ENCODE assay signal across 12 mouse cellular contexts in the genomic region with DNA sequence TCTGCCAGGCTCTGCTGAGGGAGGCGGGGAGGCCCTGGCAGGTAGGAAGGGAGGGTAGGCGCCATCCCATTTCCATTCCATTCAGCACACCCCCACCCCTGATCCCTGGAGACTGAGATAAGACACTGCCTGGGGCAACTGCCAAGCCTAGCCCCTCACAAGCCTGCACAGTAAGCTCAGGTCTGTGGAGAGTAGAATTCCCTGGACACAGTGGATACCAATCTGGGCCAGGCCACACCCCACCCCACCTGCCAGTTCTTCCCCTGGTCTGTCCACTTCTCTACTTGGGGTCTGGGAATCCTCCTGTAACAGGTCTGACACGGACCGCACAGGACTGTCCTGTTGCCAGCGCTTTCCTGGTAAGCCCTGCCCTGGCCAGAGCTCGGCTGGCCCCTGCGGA. TPM values are rescaled to one million over a fixed set of nuclear protein-coding genes. Genes with fewer than 3 reads are reported as not detected.
DNase-seq lines count a peak whose midpoint lies in the region; ATAC-seq lines count a peak whose summit lies in the region.
"Had no signal": no experiment of that assay in that cellular context is flagged by ENCODE, and none has a peak within 500 bp of the region (broad histone marks: within the 10 kb centered on the region; RNA-seq: fewer than 3 reads in every experiment).

No protein-coding gene starts in this region.

- peak overlapping the region; percentile 78; the same call in 1 of the 2 replicates for H3K27ac ChIP-seq in heart, embryonic 10.5 days
- H3K27ac ChIP-seq in embryonic facial prominence, embryonic 10.5 days (replicated peaks) = no peak overlapping the region
- H3K27ac ChIP-seq in hindbrain, embryonic 10.5 days = 0 out of 2 replicates have a peak overlapping the region, but pooled peaks have one; percentile 79
- H3K27ac ChIP-seq in midbrain, embryonic 13.5 days = 0 out of 2 replicates have a peak overlapping the region, but pooled peaks have one; percentile 10
- no peak overlapping the region for H3K27ac ChIP-seq in kidney, embryonic 16.5 days (ENCODE audit: low read length)
- H3K27ac ChIP-seq: kidney, postnatal 0 days had no signal

- H3K36me3 ChIP-seq in heart, embryonic 10.5 days = peaks cover 64% of the 10 kb centered on the region
- H3K36me3 ChIP-seq in embryonic facial prominence, embryonic 10.5 days (replicated peaks) = peaks cover 42% of the 10 kb centered on the region
- peaks cover 42% of the 10 kb centered on the region for H3K36me3 ChIP-seq in hindbrain, embryonic 10.5 days
- peaks cover 35% of the 10 kb centered on the region for H3K36me3 ChIP-seq in midbrain, embryonic 13.5 days
- peaks cover 33% of the 10 kb centered on the region for H3K36me3 ChIP-seq in kidney, embryonic 16.5 days (ENCODE audit: insufficient read depth, low read length)

- peaks cover 73% of the 10 kb centered on the region for H3K4me1 ChIP-seq in heart, embryonic 10.5 days
- peaks cover 51% of the 10 kb centered on the region for H3K4me1 ChIP-seq in embryonic facial prominence, embryonic 10.5 days
- peaks cover 52% of the 10 kb centered on the region for H3K4me1 ChIP-seq in hindbrain, embryonic 10.5 days (replicated peaks)
- peaks cover 48% of the 10 kb centered on the region for H3K4me1 ChIP-seq in midbrain, embryonic 13.5 days (replicated peaks)
- peaks cover 38% of the 10 kb centered on the region for H3K4me1 ChIP-seq in kidney, embryonic 16.5 days (ENCODE audit: insufficient read depth, low read length)

- peak overlapping the region; percentile 81 for H3K9ac ChIP-seq in midbrain, embryonic 13.5 days (replicated peaks)
- H3K9ac ChIP-seq in kidney, embryonic 16.5 days (replicated peaks; ENCODE audit: low read length) = no peak overlapping the region

- peak; percentile 5; the same call in 1 of the 2 replicates for ATAC-seq in midbrain, embryonic 13.5 days
- ATAC-seq in kidney, embryonic 16.5 days (ENCODE audit: low FRiP score, low TSS enrichment) = no peak

- intact Hi-C loops in heart, postnatal 25 days (cut with DNase I) = no loop called here

- no peaks in the 10 kb centered on the region for H3K27me3 ChIP-seq in heart, embryonic 10.5 days (ENCODE audit: insufficient read depth, poor library complexity, severe bottlenecking)
- peaks cover 33% of the 10 kb centered on the region for H3K27me3 ChIP-seq in embryonic facial prominence, embryonic 10.5 days (replicated peaks; ENCODE audit: low read depth, poor library complexity, severe bottlenecking)
- H3K27me3 ChIP-seq in hindbrain, embryonic 10.5 days (ENCODE audit: insufficient read depth, poor library complexity, severe bottlenecking) = peaks cover 46% of the 10 kb centered on the region
- H3K27me3 ChIP-seq in midbrain, embryonic 13.5 days = peaks cover 10% of the 10 kb centered on the region
- no peaks in the 10 kb centered on the region for H3K27me3 ChIP-seq in kidney, embryonic 16.5 days (ENCODE audit: insufficient read depth, low read length)

- H3K9me3 ChIP-seq in heart, embryonic 10.5 days = no peaks in the 10 kb centered on the region
- no peaks in the 10 kb centered on the region for H3K9me3 ChIP-seq in embryonic facial prominence, embryonic 10.5 days
- H3K9me3 ChIP-seq in hindbrain, embryonic 10.5 days = no peaks in the 10 kb centered on the region
- H3K9me3 ChIP-seq in midbrain, embryonic 13.5 days = no peaks in the 10 kb centered on the region
- H3K9me3 ChIP-seq in kidney, embryonic 16.5 days (ENCODE audit: low read length) = no peaks in the 10 kb centered on the region

- no peak for DNase-seq in heart, embryonic 10.5 days (ENCODE audit: low spot score)
- DNase-seq in heart, postnatal 25 days (ENCODE audit: low spot score) = no peak
- no peak for DNase-seq in embryonic facial prominence, embryonic 10.5 days (ENCODE audit: low spot score)
- DNase-seq in hindbrain, embryonic 10.5 days (ENCODE audit: low spot score) = no peak
- no peak for DNase-seq in retina, embryonic 14.5 days (ENCODE audit: low spot score)
- no peak for DNase-seq in thymus, postnatal 0 days (ENCODE audit: low spot score)
- DNase-seq: embryo, embryonic 11 days; right cerebral cortex, postnatal 4 days; thymus, postnatal 25 days had no signal

- WGBS in heart, embryonic 10.5 days = 42% methylated on average over 7 of the region's 7 CpGs
- WGBS in embryonic facial prominence, embryonic 10.5 days = 52% methylated on average over 7 of the region's 7 CpGs
- WGBS in hindbrain, embryonic 10.5 days = 54% methylated on average over 7 of the region's 7 CpGs
- 49% methylated on average over 7 of the region's 7 CpGs for WGBS in midbrain, embryonic 13.5 days
- 67% methylated on average over 7 of the region's 7 CpGs for WGBS in kidney, embryonic 16.5 days

- peak overlapping the region; percentile 57 for H3K4me3 ChIP-seq in heart, embryonic 10.5 days
- peak overlapping the region; percentile 58; the same call in 1 of the 2 replicates for H3K4me3 ChIP-seq in embryonic facial prominence, embryonic 10.5 days
- peak overlapping the region; percentile 53; the same call in 1 of the 2 replicates for H3K4me3 ChIP-seq in hindbrain, embryonic 10.5 days
- H3K4me3 ChIP-seq in midbrain, embryonic 13.5 days (replicated peaks) = peak overlapping the region; percentile 72
- no peak overlapping the region for H3K4me3 ChIP-seq in kidney, embryonic 16.5 days (ENCODE audit: low read length)

- peak overlapping the region; percentile 80 for H3K4me2 ChIP-seq in midbrain, embryonic 13.5 days (replicated peaks)
- no peak overlapping the region for H3K4me2 ChIP-seq in kidney, embryonic 16.5 days (replicated peaks; ENCODE audit: low read depth, low read length)

RNA-seq across cellular contexts. Expression of gene Dok4, which starts 7.0 kb away (rescaled TPM):
- polyA plus RNA-seq in heart, embryonic 10.5 days (2016; fragmentation: Nextera tagmentation; extraction: Ambion mirVana) = 71.3 and 83.4 TPM in 2 replicates
- 10 to 100 TPM; 17.5 to 21.4 TPM for total RNA-seq in heart, postnatal 25 days (2021)
- polyA plus RNA-seq in embryonic facial prominence, embryonic 10.5 days (2016; fragmentation: Nextera tagmentation; extraction: Ambion mirVana) = 16.3 and 16.8 TPM in 2 replicates
- 14.6 and 16.9 TPM in 2 replicates for polyA plus RNA-seq in hindbrain, embryonic 10.5 days (2016; fragmentation: Nextera tagmentation; extraction: Ambion mirVana)
- 51.2 and 54.5 TPM in 2 replicates for polyA plus RNA-seq in midbrain, embryonic 13.5 days (2015; fragmentation: Nextera tagmentation; extraction: Ambion mirVana)
- 34.8 and 39.3 TPM in 2 replicates for polyA plus RNA-seq in kidney, embryonic 16.5 days (2015; fragmentation: Nextera tagmentation; extraction: Ambion mirVana)
- 3.8 TPM in 2 replicates for polyA plus RNA-seq in thymus, postnatal 0 days (2015; fragmentation: Nextera tagmentation; extraction: Ambion mirVana)

RNA-seq across cellular contexts. Expression of gene Polr2c, which starts 11.9 kb away (rescaled TPM):
- 164 and 190 TPM in 2 replicates for polyA plus RNA-seq in heart, embryonic 10.5 days (2016; fragmentation: Nextera tagmentation; extraction: Ambion mirVana)
- 10 to 100 TPM; 57.5 to 64.3 TPM for total RNA-seq in heart, postnatal 25 days (2021)
- polyA plus RNA-seq in embryonic facial prominence, embryonic 10.5 days (2016; fragmentation: Nextera tagmentation; extraction: Ambion mirVana) = 180 and 184 TPM in 2 replicates
- 154 and 169 TPM in 2 replicates for polyA plus RNA-seq in hindbrain, embryonic 10.5 days (2016; fragmentation: Nextera tagmentation; extraction: Ambion mirVana)
- polyA plus RNA-seq in midbrain, embryonic 13.5 days (2015; fragmentation: Nextera tagmentation; extraction: Ambion mirVana) = 133 and 140 TPM in 2 replicates
- 157 and 179 TPM in 2 replicates for polyA plus RNA-seq in kidney, embryonic 16.5 days (2015; fragmentation: Nextera tagmentation; extraction: Ambion mirVana)
- polyA plus RNA-seq in thymus, postnatal 0 days (2015; fragmentation: Nextera tagmentation; extraction: Ambion mirVana) = 139 and 145 TPM in 2 replicates

RNA-seq across cellular contexts. Expression of gene Ciapin1, which starts 31.0 kb away (rescaled TPM):
- polyA plus RNA-seq in heart, embryonic 10.5 days (2016; fragmentation: Nextera tagmentation; extraction: Ambion mirVana) = 148 and 158 TPM in 2 replicates
- 10 to 100 TPM; 73.7 to 80.1 TPM for total RNA-seq in heart, postnatal 25 days (2021)
- polyA plus RNA-seq in embryonic facial prominence, embryonic 10.5 days (2016; fragmentation: Nextera tagmentation; extraction: Ambion mirVana) = 193 and 200 TPM in 2 replicates
- 181 and 194 TPM in 2 replicates for polyA plus RNA-seq in hindbrain, embryonic 10.5 days (2016; fragmentation: Nextera tagmentation; extraction: Ambion mirVana)
- polyA plus RNA-seq in midbrain, embryonic 13.5 days (2015; fragmentation: Nextera tagmentation; extraction: Ambion mirVana) = 202 and 203 TPM in 2 replicates
- 125 and 131 TPM in 2 replicates for polyA plus RNA-seq in kidney, embryonic 16.5 days (2015; fragmentation: Nextera tagmentation; extraction: Ambion mirVana)
- polyA plus RNA-seq in thymus, postnatal 0 days (2015; fragmentation: Nextera tagmentation; extraction: Ambion mirVana) = 103 and 112 TPM in 2 replicates

RNA-seq across cellular contexts. Expression of gene Coq9, which starts 31.0 kb away (rescaled TPM):
- 97.9 and 129 TPM in 2 replicates for polyA plus RNA-seq in heart, embryonic 10.5 days (2016; fragmentation: Nextera tagmentation; extraction: Ambion mirVana)
- total RNA-seq in heart, postnatal 25 days (2021) = 100 to 1,000 TPM; 542 TPM
- 48.1 and 49.6 TPM in 2 replicates for polyA plus RNA-seq in embryonic facial prominence, embryonic 10.5 days (2016; fragmentation: Nextera tagmentation; extraction: Ambion mirVana)
- 52.2 and 52.3 TPM in 2 replicates for polyA plus RNA-seq in hindbrain, embryonic 10.5 days (2016; fragmentation: Nextera tagmentation; extraction: Ambion mirVana)
- 56.1 and 61.6 TPM in 2 replicates for polyA plus RNA-seq in midbrain, embryonic 13.5 days (2015; fragmentation: Nextera tagmentation; extraction: Ambion mirVana)
- polyA plus RNA-seq in kidney, embryonic 16.5 days (2015; fragmentation: Nextera tagmentation; extraction: Ambion mirVana) = 100 and 110 TPM in 2 replicates
- polyA plus RNA-seq in thymus, postnatal 0 days (2015; fragmentation: Nextera tagmentation; extraction: Ambion mirVana) = 45.5 and 48.3 TPM in 2 replicates

RNA-seq across cellular contexts. Expression of gene Ccdc102a, which starts 48.8 kb away (rescaled TPM):
- 22.0 and 31.0 TPM in 2 replicates for polyA plus RNA-seq in heart, embryonic 10.5 days (2016; fragmentation: Nextera tagmentation; extraction: Ambion mirVana)
- 1 to 10 TPM; 6.3 to 7.2 TPM for total RNA-seq in heart, postnatal 25 days (2021)
- 23.0 and 24.1 TPM in 2 replicates for polyA plus RNA-seq in embryonic facial prominence, embryonic 10.5 days (2016; fragmentation: Nextera tagmentation; extraction: Ambion mirVana)
- 15.7 and 17.5 TPM in 2 replicates for polyA plus RNA-seq in hindbrain, embryonic 10.5 days (2016; fragmentation: Nextera tagmentation; extraction: Ambion mirVana)
- 4.0 and 6.0 TPM in 2 replicates for polyA plus RNA-seq in midbrain, embryonic 13.5 days (2015; fragmentation: Nextera tagmentation; extraction: Ambion mirVana)
- polyA plus RNA-seq in kidney, embryonic 16.5 days (2015; fragmentation: Nextera tagmentation; extraction: Ambion mirVana) = 20.1 and 21.0 TPM in 2 replicates
- 7.8 and 9.4 TPM in 2 replicates for polyA plus RNA-seq in thymus, postnatal 0 days (2015; fragmentation: Nextera tagmentation; extraction: Ambion mirVana)

Comparison
In these comparisons a context has a peak if more than half of its experiments do, and no peak if none do; other contexts are left out.
1. H3K27ac ChIP-seq: peak in heart, embryonic 10.5 days (single experiment), hindbrain, embryonic 10.5 days (single experiment) and midbrain, embryonic 13.5 days (single experiment); none in embryonic facial prominence, embryonic 10.5 days (single experiment) and kidney, embryonic 16.5 days (single experiment).